In genomic region chr6:131264175-131264574, GRCm38 (mm10) we compare ENCODE assay signal across 36 mouse cellular contexts. TPM values are rescaled to one million over a fixed set of nuclear protein-coding genes. Genes with fewer than 3 reads are reported as not detected.
"Had no signal": no experiment of that assay in that cellular context is flagged by ENCODE, and none has a peak within 500 bp of the region (broad histone marks: within the 10 kb centered on the region; RNA-seq: fewer than 3 reads in every experiment).

No protein-coding gene starts in this region.

- H3K4me1 ChIP-seq: heart, embryonic 10.5 days; heart, embryonic 12.5 days; heart, embryonic 13.5 days; heart, embryonic 15.5 days; hindbrain, embryonic 10.5 days; hindbrain, embryonic 12.5 days; hindbrain, embryonic 15.5 days; intestine, embryonic 15.5 days; kidney, embryonic 15.5 days had no signal

- H3K36me3 ChIP-seq: heart, embryonic 10.5 days; heart, embryonic 12.5 days; heart, embryonic 13.5 days; heart, embryonic 15.5 days; hindbrain, embryonic 10.5 days; hindbrain, embryonic 12.5 days; hindbrain, embryonic 15.5 days; intestine, embryonic 15.5 days; kidney, embryonic 15.5 days had no signal

- ATAC-seq: hindbrain, embryonic 16.5 days; hindbrain, postnatal 0 days; inflammation-experienced regulatory T-cells, adult 6 months; intestine, embryonic 15.5 days; intestine, embryonic 16.5 days had no signal

- H3K27me3 ChIP-seq: heart, embryonic 12.5 days; heart, embryonic 13.5 days; heart, embryonic 15.5 days; hindbrain, embryonic 12.5 days; hindbrain, embryonic 15.5 days; intestine, embryonic 15.5 days; kidney, embryonic 15.5 days had no signal

- DNase-seq: heart, postnatal 10 days; heart, postnatal 14 days; heart, postnatal 36 days; heart, postnatal 4 days; kidney, adult 11 months; kidney, adult 18-20 months; kidney, adult 2 months; kidney, adult 8-10 months; kidney, adult 9 months; kidney, postnatal 10 days; kidney, postnatal 14 days; kidney, postnatal 25 days; kidney, postnatal 36 days; kidney, postnatal 4 days; layer of hippocampus, adult 9-11 months; layer of hippocampus, postnatal 36 days had no signal

- H3K9ac ChIP-seq: heart, embryonic 12.5 days; heart, embryonic 13.5 days; heart, embryonic 15.5 days; hindbrain, embryonic 12.5 days; hindbrain, embryonic 14.5 days; hindbrain, embryonic 15.5 days; intestine, embryonic 15.5 days; kidney, embryonic 15.5 days had no signal

- H3K27ac ChIP-seq: heart, embryonic 10.5 days; heart, embryonic 13.5 days; heart, embryonic 15.5 days; hindbrain, embryonic 10.5 days; hindbrain, embryonic 12.5 days; hindbrain, embryonic 14.5 days; hindbrain, embryonic 15.5 days; hindbrain, postnatal 0 days; intestine, embryonic 15.5 days; kidney, embryonic 15.5 days; kidney, postnatal 0 days; layer of hippocampus, adult 2 months; left cerebral cortex, adult 2 months had no signal

- H3K4me2 ChIP-seq: heart, embryonic 11.5 days; heart, embryonic 12.5 days; heart, embryonic 13.5 days; heart, embryonic 15.5 days; hindbrain, embryonic 12.5 days; hindbrain, embryonic 14.5 days; hindbrain, embryonic 15.5 days; intestine, embryonic 15.5 days; kidney, embryonic 15.5 days had no signal

- H3K9me3 ChIP-seq: heart, embryonic 10.5 days; heart, embryonic 13.5 days; heart, embryonic 15.5 days; hindbrain, embryonic 12.5 days; hindbrain, embryonic 15.5 days; intestine, embryonic 15.5 days; kidney, embryonic 15.5 days had no signal

- H3K4me3 ChIP-seq: heart, embryonic 10.5 days; heart, embryonic 12.5 days; heart, embryonic 13.5 days; heart, embryonic 15.5 days; hindbrain, embryonic 10.5 days; hindbrain, embryonic 12.5 days; hindbrain, embryonic 15.5 days; intestine, embryonic 15.5 days; kidney, embryonic 15.5 days; layer of hippocampus, adult 2 months; left cerebral cortex, adult 2 months had no signal

RNA-seq across cellular contexts. Expression of gene Klra2, which starts 17.0 kb away (rescaled TPM):
- total RNA-seq: heart, postnatal 10 days; hindbrain, postnatal 0 days had no signal
- polyA plus RNA-seq: heart, embryonic 10.5 days; heart, embryonic 11.5 days; heart, embryonic 12.5 days; heart, embryonic 13.5 days; hindbrain, embryonic 10.5 days; hindbrain, embryonic 11.5 days; hindbrain, embryonic 12.5 days; kidney, embryonic 14.5 days had no signal
